ENCODE assay signal across 10 mouse cellular contexts in genomic region chr3:107595938-107596461, GRCm38 (mm10). TPM values are rescaled to one million over a fixed set of nuclear protein-coding genes. Genes with fewer than 3 reads are reported as not detected.
DNase-seq lines count a peak whose midpoint lies in the region; ATAC-seq and TF ChIP-seq lines count a peak whose summit lies in the region.
"Had no signal": no experiment of that assay in that cellular context is flagged by ENCODE, and none has a peak within 500 bp of the region (broad histone marks: within the 10 kb centered on the region; RNA-seq: fewer than 3 reads in every experiment).

No protein-coding gene starts in this region.

- no peak overlapping the region; the same call in 1 of the 2 replicates for H3K4me2 ChIP-seq in hindbrain, embryonic 12.5 days (replicated peaks)
- H3K4me2 ChIP-seq in hindbrain, embryonic 14.5 days (replicated peaks): no peak overlapping the region
- peak overlapping the region; percentile 56; the same call in 1 of the 2 replicates for H3K4me2 ChIP-seq in midbrain, embryonic 14.5 days (ENCODE audit: low read length)

- H3K27ac ChIP-seq in hindbrain, embryonic 12.5 days: no peak overlapping the region
- no peak overlapping the region for H3K27ac ChIP-seq in hindbrain, embryonic 14.5 days
- peak overlapping the region; percentile 92 for H3K27ac ChIP-seq in embryonic facial prominence, embryonic 10.5 days (replicated peaks)
- H3K27ac ChIP-seq in midbrain, embryonic 14.5 days (replicated peaks; ENCODE audit: low read depth, low read length): no peak overlapping the region
- H3K27ac ChIP-seq in thymus, adult 2 months (ENCODE audit: control insufficient read depth, insufficient read depth, low read length): no peak overlapping the region

- no peak for ATAC-seq in hindbrain, embryonic 12.5 days (ENCODE audit: low FRiP score)
- ATAC-seq in hindbrain, embryonic 14.5 days (ENCODE audit: low FRiP score): no peak
- ATAC-seq in midbrain, embryonic 14.5 days (ENCODE audit: low FRiP score, low TSS enrichment): no peak

- intact Hi-C loops in heart, postnatal 10 days (cut with DNase I): no loop called here

- peaks cover 18% of the 10 kb centered on the region for H3K4me1 ChIP-seq in hindbrain, embryonic 12.5 days
- H3K4me1 ChIP-seq in hindbrain, embryonic 14.5 days (replicated peaks; ENCODE audit: control insufficient read depth, insufficient read depth, low read length): peaks cover 11% of the 10 kb centered on the region; the same call in 1 of the 2 replicates
- H3K4me1 ChIP-seq in embryonic facial prominence, embryonic 10.5 days: peaks cover 63% of the 10 kb centered on the region
- peaks cover 10% of the 10 kb centered on the region for H3K4me1 ChIP-seq in midbrain, embryonic 14.5 days (ENCODE audit: control insufficient read depth, insufficient read depth, low read length)
- no peaks in the 10 kb centered on the region for H3K4me1 ChIP-seq in thymus, adult 2 months (replicated peaks; ENCODE audit: control insufficient read depth, insufficient read depth, low read length)

- no peak overlapping the region for H3K9ac ChIP-seq in hindbrain, embryonic 12.5 days
- no peak overlapping the region for H3K9ac ChIP-seq in hindbrain, embryonic 14.5 days
- H3K9ac ChIP-seq in midbrain, embryonic 14.5 days (replicated peaks; ENCODE audit: low read length): no peak overlapping the region

- WGBS in hindbrain, embryonic 12.5 days: under 1% methylated on average over 34 of the region's 34 CpGs
- WGBS in hindbrain, embryonic 14.5 days: 1% methylated on average over 34 of the region's 34 CpGs
- WGBS in embryonic facial prominence, embryonic 10.5 days: under 1% methylated on average over 34 of the region's 34 CpGs
- 2% methylated on average over 34 of the region's 34 CpGs for WGBS in midbrain, embryonic 14.5 days
- 8% methylated on average over 34 of the region's 34 CpGs for WGBS in thymus, adult 2 months

- H3K36me3 ChIP-seq in hindbrain, embryonic 12.5 days: no peaks in the 10 kb centered on the region
- no peaks in the 10 kb centered on the region for H3K36me3 ChIP-seq in hindbrain, embryonic 14.5 days (replicated peaks; ENCODE audit: control insufficient read depth, insufficient read depth)
- H3K36me3 ChIP-seq in embryonic facial prominence, embryonic 10.5 days (replicated peaks): peaks cover 16% of the 10 kb centered on the region; the same call in 1 of the 2 replicates
- no peaks in the 10 kb centered on the region for H3K36me3 ChIP-seq in midbrain, embryonic 14.5 days (ENCODE audit: control insufficient read depth, insufficient read depth, low read length)
- no peaks in the 10 kb centered on the region for H3K36me3 ChIP-seq in thymus, adult 2 months (ENCODE audit: control insufficient read depth, insufficient read depth, low read length)

- TF ChIP-seq CTCF in thymus, adult 2 months (IDR thresholded peaks at IDR 0.05; ENCODE audit: borderline replicate concordance, control insufficient read depth, extremely low read depth, insufficient read depth, low read length, poor library complexity): no peak

- no peak for TF ChIP-seq POLR2A in thymus, adult 2 months (IDR thresholded peaks at IDR 0.05; ENCODE audit: control insufficient read depth, extremely low read depth, insufficient read depth, low read length, poor library complexity)

- no peak for DNase-seq in hindbrain, embryonic 14.5 days (ENCODE audit: low spot score)
- peak; percentile 69 for DNase-seq in embryonic facial prominence, embryonic 10.5 days (ENCODE audit: low spot score)
- peak; percentile 25 to 38 for DNase-seq in heart, postnatal 10 days
- DNase-seq in midbrain, embryonic 14.5 days: peak; percentile 47
- no peak for DNase-seq in spleen, adult 18-20 months
- DNase-seq in thymus, adult 2 months: no peak
- DNase-seq in layer of hippocampus, postnatal 10 days (ENCODE audit: low spot score in 2 of 2): no peak

- H3K27me3 ChIP-seq in hindbrain, embryonic 12.5 days: peaks cover 94% of the 10 kb centered on the region
- peaks cover 90% of the 10 kb centered on the region for H3K27me3 ChIP-seq in hindbrain, embryonic 14.5 days (ENCODE audit: control insufficient read depth, insufficient read depth, low read length)
- H3K27me3 ChIP-seq in embryonic facial prominence, embryonic 10.5 days (replicated peaks; ENCODE audit: low read depth, poor library complexity, severe bottlenecking): peaks cover 100% of the 10 kb centered on the region
- H3K27me3 ChIP-seq in midbrain, embryonic 14.5 days (ENCODE audit: control insufficient read depth, insufficient read depth, low read length): peaks cover 79% of the 10 kb centered on the region
- peaks cover 18% of the 10 kb centered on the region for H3K27me3 ChIP-seq in thymus, adult 2 months (ENCODE audit: control insufficient read depth, insufficient read depth, low read length)

- peak overlapping the region; percentile 37 for H3K4me3 ChIP-seq in hindbrain, embryonic 12.5 days
- H3K4me3 ChIP-seq in hindbrain, embryonic 14.5 days (replicated peaks; ENCODE audit: low read length): no peak overlapping the region
- H3K4me3 ChIP-seq in embryonic facial prominence, embryonic 10.5 days: peak overlapping the region; percentile 71
- peak overlapping the region; percentile 28 for H3K4me3 ChIP-seq in midbrain, embryonic 14.5 days (replicated peaks; ENCODE audit: low read depth, low read length)
- H3K4me3 ChIP-seq in thymus, adult 2 months (ENCODE audit: control insufficient read depth, insufficient read depth, low read length): no peak overlapping the region

- H3K9me3 ChIP-seq in hindbrain, embryonic 12.5 days (replicated peaks): no peaks in the 10 kb centered on the region
- H3K9me3 ChIP-seq in hindbrain, embryonic 14.5 days (ENCODE audit: control insufficient read depth, low read length): no peaks in the 10 kb centered on the region
- H3K9me3 ChIP-seq in embryonic facial prominence, embryonic 10.5 days: no peaks in the 10 kb centered on the region
- H3K9me3 ChIP-seq in midbrain, embryonic 14.5 days (ENCODE audit: control insufficient read depth, low read length): no peaks in the 10 kb centered on the region

RNA-seq across cellular contexts. Expression of gene Alx3, which starts 1.2 kb away (rescaled TPM):
- 0.40 and 0.60 TPM in 2 replicates for polyA plus RNA-seq in hindbrain, embryonic 12.5 days (2016; fragmentation: Nextera tagmentation; extraction: Ambion mirVana)
- polyA plus RNA-seq in hindbrain, embryonic 14.5 days (2014; fragmentation: Nextera tagmentation; extraction: Ambion mirVana): 0.12 TPM in 1 of 2 replicates, not detected in the other
- polyA plus RNA-seq in embryonic facial prominence, embryonic 10.5 days (2016; fragmentation: Nextera tagmentation; extraction: Ambion mirVana): 41.8 and 43.5 TPM in 2 replicates
- total RNA-seq in heart, postnatal 10 days (2021): under 1 TPM in 1 of 2 experiments, not detected in 1; 0.12 TPM
- 0.74 TPM in 1 of 2 replicates, not detected in the other for polyA plus RNA-seq in midbrain, embryonic 14.5 days (2014; fragmentation: Nextera tagmentation; extraction: Ambion mirVana)
- 0.20 and 0.27 TPM in 2 replicates for polyA plus RNA-seq in thymus, adult 2 months (2012; rRNA removed)
- under 1 TPM; 0.37 to 0.40 TPM for total RNA-seq in layer of hippocampus, postnatal 10 days (2021)
- total RNA-seq: hematopoietic stem cell, adult 5-6 weeks; MEL had no signal

RNA-seq across cellular contexts. Expression of gene Gm10961, which starts 35.1 kb away (rescaled TPM):
- not detected in 2 replicates for polyA plus RNA-seq in hindbrain, embryonic 12.5 days (2016; fragmentation: Nextera tagmentation; extraction: Ambion mirVana)
- not detected in 2 replicates for polyA plus RNA-seq in hindbrain, embryonic 14.5 days (2014; fragmentation: Nextera tagmentation; extraction: Ambion mirVana)
- polyA plus RNA-seq in embryonic facial prominence, embryonic 10.5 days (2016; fragmentation: Nextera tagmentation; extraction: Ambion mirVana): not detected in 2 replicates
- total RNA-seq in heart, postnatal 10 days (2021): not detected
- polyA plus RNA-seq in midbrain, embryonic 14.5 days (2014; fragmentation: Nextera tagmentation; extraction: Ambion mirVana): not detected in 2 replicates
- not detected in 2 replicates for polyA plus RNA-seq in thymus, adult 2 months (2012; rRNA removed)
- not detected for total RNA-seq in layer of hippocampus, postnatal 10 days (2021)
- total RNA-seq: hematopoietic stem cell, adult 5-6 weeks; MEL had no signal

RNA-seq across cellular contexts. Expression of gene Strip1, which starts 35.5 kb away (rescaled TPM):
- polyA plus RNA-seq in hindbrain, embryonic 12.5 days (2016; fragmentation: Nextera tagmentation; extraction: Ambion mirVana): 122 and 126 TPM in 2 replicates
- 158 and 170 TPM in 2 replicates for polyA plus RNA-seq in hindbrain, embryonic 14.5 days (2014; fragmentation: Nextera tagmentation; extraction: Ambion mirVana)
- polyA plus RNA-seq in embryonic facial prominence, embryonic 10.5 days (2016; fragmentation: Nextera tagmentation; extraction: Ambion mirVana): 64.9 and 70.0 TPM in 2 replicates
- 10 to 100 TPM; 26.4 to 31.4 TPM for total RNA-seq in heart, postnatal 10 days (2021)
- polyA plus RNA-seq in midbrain, embryonic 14.5 days (2014; fragmentation: Nextera tagmentation; extraction: Ambion mirVana): 154 and 189 TPM in 2 replicates
- polyA plus RNA-seq in thymus, adult 2 months (2012; rRNA removed): 75.7 and 86.7 TPM in 2 replicates
- 10 to 100 TPM; 90.6 to 98.7 TPM for total RNA-seq in layer of hippocampus, postnatal 10 days (2021)

RNA-seq across cellular contexts. Expression of gene Ubl4b, which starts 41.1 kb away (rescaled TPM):
- not detected in 2 replicates for polyA plus RNA-seq in hindbrain, embryonic 12.5 days (2016; fragmentation: Nextera tagmentation; extraction: Ambion mirVana)
- not detected in 2 replicates for polyA plus RNA-seq in hindbrain, embryonic 14.5 days (2014; fragmentation: Nextera tagmentation; extraction: Ambion mirVana)
- 0.41 and 0.70 TPM in 2 replicates for polyA plus RNA-seq in embryonic facial prominence, embryonic 10.5 days (2016; fragmentation: Nextera tagmentation; extraction: Ambion mirVana)
- total RNA-seq in heart, postnatal 10 days (2021): not detected
- polyA plus RNA-seq in midbrain, embryonic 14.5 days (2014; fragmentation: Nextera tagmentation; extraction: Ambion mirVana): not detected in 2 replicates
- 0.07 and 0.09 TPM in 2 replicates for polyA plus RNA-seq in thymus, adult 2 months (2012; rRNA removed)
- total RNA-seq in layer of hippocampus, postnatal 10 days (2021): not detected
- total RNA-seq: hematopoietic stem cell, adult 5-6 weeks; MEL had no signal

Comparison
In these comparisons a context has a peak if more than half of its experiments do, and no peak if none do; other contexts are left out.
1. H3K4me3 ChIP-seq: peak in hindbrain, embryonic 12.5 days (single experiment), embryonic facial prominence, embryonic 10.5 days (single experiment) and midbrain, embryonic 14.5 days (single experiment); none in hindbrain, embryonic 14.5 days (single experiment) and thymus, adult 2 months (single experiment).
2. DNase-seq: peak in embryonic facial prominence, embryonic 10.5 days (single experiment), heart, postnatal 10 days (2 of 2) and midbrain, embryonic 14.5 days (single experiment); none in hindbrain, embryonic 14.5 days (single experiment), spleen, adult 18-20 months (0 of 2), thymus, adult 2 months (single experiment) and layer of hippocampus, postnatal 10 days (0 of 2).
3. RNA of gene Alx3, which starts 1.2 kb away (polyA plus RNA-seq): 41.8 to 43.5 TPM in embryonic facial prominence, embryonic 10.5 days; 0.74 TPM in midbrain, embryonic 14.5 days, 0.40 to 0.60 TPM in hindbrain, embryonic 12.5 days, 0.20 to 0.27 TPM in thymus, adult 2 months and 0.12 TPM in hindbrain, embryonic 14.5 days; every median in the first group is over 10 times any median in the second.